In the genomic region with DNA sequence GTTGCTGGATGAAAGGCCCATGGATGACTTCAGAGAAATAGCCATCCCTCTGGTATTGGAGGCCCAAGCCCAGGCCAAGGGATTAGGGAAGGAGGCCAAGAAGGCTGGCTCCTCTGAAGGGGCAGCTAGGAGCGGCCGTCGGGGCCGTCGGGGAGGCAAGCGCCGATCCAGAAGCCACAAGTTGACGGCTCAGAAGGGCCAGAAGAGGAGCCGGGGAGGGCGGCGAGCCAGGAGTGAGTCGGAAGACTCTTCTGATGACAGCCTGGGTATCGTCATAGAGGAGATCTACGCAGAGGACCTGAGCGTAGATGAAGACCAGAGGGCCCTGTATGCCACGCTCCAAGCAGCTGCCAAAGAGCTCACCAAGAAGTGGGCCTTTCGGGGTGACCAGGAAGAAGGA, we compare ENCODE assay signal across 9 mouse cellular contexts. TPM values are rescaled to one million over a fixed set of nuclear protein-coding genes. Genes with fewer than 3 reads are reported as not detected.
DNase-seq lines count a peak whose midpoint lies in the region; ATAC-seq and TF ChIP-seq lines count a peak whose summit lies in the region.
"Had no signal": no experiment of that assay in that cellular context is flagged by ENCODE, and none has a peak within 500 bp of the region (broad histone marks: within the 10 kb centered on the region; RNA-seq: fewer than 3 reads in every experiment).

No protein-coding gene starts in this region.

- WGBS in hindbrain, embryonic 11.5 days, result 13% methylated on average over 17 of the region's 17 CpGs

- H3K9me3 ChIP-seq in hindbrain, embryonic 11.5 days (ENCODE audit: control insufficient read depth, low read length), result no peaks in the 10 kb centered on the region

- peaks cover 50% of the 10 kb centered on the region for H3K27me3 ChIP-seq in hindbrain, embryonic 11.5 days (ENCODE audit: control insufficient read depth, insufficient read depth, low read length)

- H3K4me1 ChIP-seq in cortical plate, adult 2 months (ENCODE audit: control insufficient read depth, insufficient read depth, low read length), result peaks cover 2% of the 10 kb centered on the region; the same call in 1 of the 2 replicates
- peaks cover 28% of the 10 kb centered on the region; the same call in 1 of the 2 replicates for H3K4me1 ChIP-seq in hindbrain, embryonic 11.5 days (replicated peaks; ENCODE audit: control insufficient read depth, insufficient read depth, low read length)

- peak overlapping the region; percentile 81; the same call in 1 of the 2 replicates for H3K9ac ChIP-seq in hindbrain, embryonic 11.5 days (ENCODE audit: low read depth, low read length)

- H3K4me2 ChIP-seq in hindbrain, embryonic 11.5 days (replicated peaks; ENCODE audit: low read depth, low read length), result peak overlapping the region; percentile 87

- TF ChIP-seq CTCF in left cerebral cortex, adult 2 months (IDR thresholded peaks at IDR 0.05), result no peak
- no peak for TF ChIP-seq CTCF in cortical plate, adult 2 months (IDR thresholded peaks at IDR 0.05; ENCODE audit: extremely low read depth, insufficient read depth, low read length)

- no peaks in the 10 kb centered on the region for H3K36me3 ChIP-seq in hindbrain, embryonic 11.5 days (ENCODE audit: control insufficient read depth, insufficient read depth, low read length)

- intact Hi-C loops in left cerebral cortex, adult 2 months (cut with DNase I), result no loop called here

- DNase-seq in left cerebral cortex, adult 2 months (ENCODE audit: extremely low spot score in 1 of 2, low spot score in 2 of 2), result peak in 1 of 2 experiments; percentile 43
- no peak for DNase-seq in left cerebral cortex, adult 8-10 months (ENCODE audit: low spot score in 2 of 2)
- DNase-seq in hindbrain, embryonic 11.5 days (ENCODE audit: low spot score), result peak; percentile 37
- DNase-seq in naive thymus-derived CD4-positive, alpha-beta T cell, adult 2 months (ENCODE audit: low read depth), result peak; percentile 33
- no peak for DNase-seq in adipocyte (ENCODE audit: low spot score)
- no peak for DNase-seq in spleen, adult 12 weeks (ENCODE audit: low spot score)

- peak overlapping the region; percentile 83 for H3K4me3 ChIP-seq in left cerebral cortex, adult 2 months
- peak overlapping the region; percentile 77 for H3K4me3 ChIP-seq in cortical plate, adult 2 months (ENCODE audit: insufficient read depth, low read length)
- peak overlapping the region; percentile 67 for H3K4me3 ChIP-seq in hindbrain, embryonic 11.5 days (ENCODE audit: low read depth, low read length)

- peak overlapping the region; percentile 99 for H3K27ac ChIP-seq in left cerebral cortex, adult 2 months
- H3K27ac ChIP-seq in cortical plate, adult 2 months (ENCODE audit: insufficient read depth, low read length), result peak overlapping the region; percentile 74
- no peak overlapping the region for H3K27ac ChIP-seq in hindbrain, embryonic 11.5 days (ENCODE audit: low read depth, low read length)

- TF ChIP-seq POLR2A in cortical plate, adult 2 months (IDR thresholded peaks at IDR 0.05; ENCODE audit: extremely low read depth, insufficient read depth, low read length), result no peak

- ATAC-seq in hindbrain, embryonic 11.5 days (ENCODE audit: low FRiP score), result no peak
- ATAC-seq in activated CD4-positive, CD25-positive, alpha-beta regulatory T cell, adult 4 months, result no peak

RNA-seq across cellular contexts. Expression of gene Pnmal2, which starts 0.9 kb away (rescaled TPM):
- 100 to 1,000 TPM; 304 to 311 TPM for total RNA-seq in left cerebral cortex, adult 2 months (2021)
- 100 to 1,000 TPM; 270 to 304 (median 294) TPM for total RNA-seq in left cerebral cortex, adult 8-10 months (2022)
- 89.8 and 103 TPM in 2 replicates for polyA plus RNA-seq in cortical plate, adult 2 months (2012; rRNA removed)
- 7.8 and 11.0 TPM in 2 replicates for polyA plus RNA-seq in hindbrain, embryonic 11.5 days (2014; fragmentation: Nextera tagmentation; extraction: Ambion mirVana)
- polyA plus RNA-seq in activated CD4-positive, CD25-positive, alpha-beta regulatory T cell, adult 4 months (2017; shearing (Covaris generic)), result not detected
- total RNA-seq: hematopoietic stem cell, adult 5-6 weeks had no signal

RNA-seq across cellular contexts. Expression of gene Pnmal1, which starts 14.1 kb away (rescaled TPM):
- 100 to 1,000 TPM; 106 to 118 TPM for total RNA-seq in left cerebral cortex, adult 2 months (2021)
- total RNA-seq in left cerebral cortex, adult 8-10 months (2022), result 100 to 1,000 TPM; 101 to 107 (median 104) TPM
- polyA plus RNA-seq in cortical plate, adult 2 months (2012; rRNA removed), result 60.2 and 64.8 TPM in 2 replicates
- 17.6 and 19.5 TPM in 2 replicates for polyA plus RNA-seq in hindbrain, embryonic 11.5 days (2014; fragmentation: Nextera tagmentation; extraction: Ambion mirVana)
- not detected for polyA plus RNA-seq in activated CD4-positive, CD25-positive, alpha-beta regulatory T cell, adult 4 months (2017; shearing (Covaris generic))
- total RNA-seq: hematopoietic stem cell, adult 5-6 weeks had no signal

RNA-seq across cellular contexts. Expression of gene Calm3, which starts 21.5 kb away (rescaled TPM):
- 1,000 to 10,000 TPM; 1,732 to 1,834 TPM for total RNA-seq in left cerebral cortex, adult 2 months (2021)
- total RNA-seq in left cerebral cortex, adult 8-10 months (2022), result 1,000 to 10,000 TPM; 1,595 to 1,874 (median 1,737) TPM
- 1,956 and 2,049 TPM in 2 replicates for polyA plus RNA-seq in cortical plate, adult 2 months (2012; rRNA removed)
- 322 and 337 TPM in 2 replicates for polyA plus RNA-seq in hindbrain, embryonic 11.5 days (2014; fragmentation: Nextera tagmentation; extraction: Ambion mirVana)
- polyA plus RNA-seq in activated CD4-positive, CD25-positive, alpha-beta regulatory T cell, adult 4 months (2017; shearing (Covaris generic)), result 100 to 1,000 TPM; 106 to 159 TPM

RNA-seq across cellular contexts. Expression of gene Gm42372, which starts 37.5 kb away (rescaled TPM):
- total RNA-seq in left cerebral cortex, adult 2 months (2021), result 10 to 100 TPM; 62.3 to 67.7 TPM
- total RNA-seq in left cerebral cortex, adult 8-10 months (2022), result 10 to 100 TPM; 60.8 to 66.8 (median 62.2) TPM
- polyA plus RNA-seq in cortical plate, adult 2 months (2012; rRNA removed), result 38.9 and 42.5 TPM in 2 replicates
- 1.5 and 1.7 TPM in 2 replicates for polyA plus RNA-seq in hindbrain, embryonic 11.5 days (2014; fragmentation: Nextera tagmentation; extraction: Ambion mirVana)
- 1 to 10 TPM; 3.6 to 4.2 TPM for polyA plus RNA-seq in activated CD4-positive, CD25-positive, alpha-beta regulatory T cell, adult 4 months (2017; shearing (Covaris generic))

RNA-seq across cellular contexts. Expression of gene Ptgir, which starts 39.1 kb away (rescaled TPM):
- total RNA-seq in left cerebral cortex, adult 2 months (2021), result under 1 TPM; 0.11 to 0.21 TPM
- under 1 TPM in 3 of 4 experiments, not detected in 1; 0.11 to 0.16 (median 0.13) TPM for total RNA-seq in left cerebral cortex, adult 8-10 months (2022)
- polyA plus RNA-seq in cortical plate, adult 2 months (2012; rRNA removed), result 0.08 and 0.17 TPM in 2 replicates
- polyA plus RNA-seq in hindbrain, embryonic 11.5 days (2014; fragmentation: Nextera tagmentation; extraction: Ambion mirVana), result 0.56 and 0.81 TPM in 2 replicates
- polyA plus RNA-seq in activated CD4-positive, CD25-positive, alpha-beta regulatory T cell, adult 4 months (2017; shearing (Covaris generic)), result 10 to 100 TPM; 11.8 to 13.2 TPM

Comparison
In these comparisons a context has a peak if more than half of its experiments do, and no peak if none do; other contexts are left out.
1. DNase-seq: peak in hindbrain, embryonic 11.5 days (single experiment) and naive thymus-derived CD4-positive, alpha-beta T cell, adult 2 months (single experiment); none in left cerebral cortex, adult 8-10 months (0 of 2), adipocyte (single experiment) and spleen, adult 12 weeks (single experiment).
2. RNA of gene Pnmal1, which starts 14.1 kb away (polyA plus RNA-seq): 60.2 to 64.8 TPM in cortical plate, adult 2 months and 17.6 to 19.5 TPM in hindbrain, embryonic 11.5 days; not detected in activated CD4-positive, CD25-positive, alpha-beta regulatory T cell, adult 4 months; every median in the first group is over 10 times any median in the second.
3. Peak in every context shown above with its lines, with median percentiles within 50 percentile points of each other: H3K4me3 ChIP-seq.